Mouse (Mus musculus) heart, adult 9 months (tissue): ENCODE results near the gene Vgll4.

Source experiments
- DNase-seq, 2 experiments: peaks; one replicate each; pipeline ENCODE4 v3.0.0; 2022; ENCODE audit warnings: low spot score in 2 of 2

The Vgll4 gene

DNA sequence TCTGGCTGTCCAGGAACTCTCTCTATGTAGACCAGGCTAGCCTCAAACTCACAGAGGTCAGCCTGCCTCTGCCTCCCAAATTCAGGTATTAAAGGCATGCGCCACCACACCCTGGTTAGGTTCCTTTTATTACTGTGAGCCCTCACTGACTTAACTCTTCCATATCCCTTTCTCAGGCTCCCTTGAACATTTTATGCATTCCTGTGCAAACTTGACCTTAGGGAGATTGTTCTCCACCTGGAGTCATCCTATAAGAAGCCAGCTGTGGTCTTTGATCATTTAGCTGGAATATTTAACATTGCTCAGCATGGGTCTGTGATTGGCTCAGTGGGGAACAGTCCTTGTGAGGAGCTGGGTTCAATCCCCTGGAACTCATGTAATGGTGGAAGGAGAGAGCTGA lies 4.5 kb upstream of the Vgll4 start:
- DNase-seq = no peak

DNA sequence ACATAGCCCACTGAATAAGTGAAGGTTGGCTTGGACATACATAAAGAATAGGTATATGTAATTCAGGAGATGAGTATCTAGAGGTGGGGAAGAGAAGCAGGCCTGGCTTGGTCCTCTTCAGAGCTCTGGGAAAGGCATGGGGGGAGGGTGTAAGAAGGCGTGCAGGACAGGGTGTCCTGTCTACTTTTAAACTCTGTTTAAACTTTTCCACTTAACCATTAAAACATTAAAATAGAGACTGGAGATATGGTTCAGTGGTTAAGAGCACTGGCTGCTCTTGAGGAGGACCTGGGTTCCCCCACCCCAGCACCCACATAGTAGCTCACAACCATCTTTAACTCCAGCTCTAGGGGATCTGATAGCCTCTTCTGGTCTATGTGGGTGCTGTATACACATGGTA lies 3.2 kb upstream of the Vgll4 start:
- no peak for DNase-seq

DNA sequence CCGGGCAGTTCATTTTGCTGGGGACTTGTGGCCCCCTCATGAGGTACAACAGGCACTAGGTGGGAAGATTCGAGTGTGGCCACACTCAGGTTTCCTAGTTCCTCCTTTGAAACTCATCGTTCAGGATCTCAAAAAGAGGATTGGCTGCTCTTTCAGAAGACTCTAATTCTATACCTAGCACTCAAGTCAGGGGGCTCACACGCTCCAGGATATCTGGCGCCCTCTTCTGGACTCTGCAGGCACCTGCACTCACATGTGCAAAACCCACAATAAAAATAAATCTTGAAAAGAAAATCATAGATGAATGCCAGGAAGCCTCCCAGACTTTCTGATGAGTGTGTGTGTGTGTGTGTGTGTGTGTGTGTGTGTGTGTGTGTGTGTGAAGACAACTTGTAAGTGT lies 1.1 kb upstream of the Vgll4 start:
- DNase-seq = no peak

DNA sequence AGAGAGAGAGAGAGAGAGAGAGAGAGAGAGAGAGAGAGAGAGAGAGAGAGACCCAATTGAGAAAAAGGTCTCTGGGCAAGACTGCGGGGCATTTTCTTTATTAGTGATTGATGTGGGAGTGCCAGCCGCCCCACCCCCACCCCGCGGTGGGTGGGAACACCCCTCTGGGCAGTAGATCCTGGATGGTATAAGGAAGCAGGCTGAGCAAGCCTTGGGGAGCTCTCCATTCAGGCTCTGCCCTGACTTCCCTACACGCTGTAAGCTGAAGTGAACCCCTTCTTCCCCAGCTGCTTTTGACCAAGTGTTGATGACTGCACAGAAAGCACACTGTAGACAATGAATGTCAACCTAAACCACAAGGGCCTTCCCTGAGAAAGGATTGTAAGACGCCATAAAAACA lies 592 bp upstream of the Vgll4 start:
- DNase-seq = no peak

DNA sequence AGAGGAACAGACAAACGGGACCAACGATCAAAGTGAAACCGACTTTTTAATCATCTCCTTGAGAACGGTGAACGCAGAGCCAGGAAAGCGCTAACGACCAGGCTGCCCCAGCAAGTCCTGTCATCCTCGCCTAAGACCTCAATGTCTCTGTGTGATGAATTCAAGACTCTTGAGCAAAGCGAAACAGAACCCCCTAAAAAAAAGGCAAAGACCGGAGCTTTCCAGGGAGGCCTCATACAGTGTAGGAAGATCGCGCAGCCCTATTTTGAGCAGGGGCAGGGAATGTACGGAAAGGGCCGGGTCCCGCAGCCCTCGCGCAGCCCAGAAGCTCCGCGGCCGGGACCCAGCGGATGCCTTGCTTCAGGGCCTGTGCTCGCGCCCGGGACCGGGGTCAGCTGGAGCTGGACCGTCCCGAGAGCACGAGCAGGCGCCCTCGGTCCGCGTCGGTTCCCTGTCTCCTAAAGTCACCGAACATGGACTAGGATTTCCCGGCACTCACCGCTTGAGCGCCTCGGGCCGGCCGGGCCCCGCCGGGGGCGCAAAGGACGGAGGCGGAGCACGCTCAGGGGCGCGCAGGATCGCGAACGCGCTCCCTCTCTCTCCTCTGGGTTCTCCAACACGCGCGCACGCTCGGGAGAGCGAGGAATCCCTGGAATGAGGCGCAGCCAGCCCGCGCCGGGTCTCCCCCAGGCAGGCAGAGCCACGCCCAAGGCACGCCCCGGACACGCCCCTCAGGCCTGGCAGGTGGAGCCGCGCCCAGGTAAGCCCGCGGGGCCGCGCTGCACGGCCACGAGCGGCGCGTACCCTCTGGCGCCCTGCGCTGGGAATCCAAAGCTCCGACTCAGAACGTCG lies 1.2 kb downstream of the Vgll4 start:
- DNase-seq = peak; percentile 58 to 68

DNA sequence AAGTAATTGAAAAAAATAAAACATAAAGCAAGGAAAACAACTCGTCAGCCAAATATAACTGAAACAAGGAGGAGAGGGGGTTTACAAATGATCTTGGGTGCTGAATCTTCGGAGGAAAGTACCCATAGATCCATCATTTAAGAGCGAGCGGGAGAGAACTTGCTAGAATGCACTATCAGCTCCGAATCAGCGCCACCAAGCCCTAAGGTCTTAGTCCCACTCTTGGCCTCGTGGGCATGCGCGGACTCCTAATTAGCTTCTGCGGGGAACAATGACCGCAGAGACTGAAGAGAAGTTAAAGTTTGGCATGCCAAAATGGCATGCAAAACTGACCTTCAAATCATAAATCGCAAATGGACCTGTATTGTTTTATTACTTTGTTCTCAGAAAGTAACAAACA lies 2.2 kb downstream of the Vgll4 start:
- no peak for DNase-seq

DNA sequence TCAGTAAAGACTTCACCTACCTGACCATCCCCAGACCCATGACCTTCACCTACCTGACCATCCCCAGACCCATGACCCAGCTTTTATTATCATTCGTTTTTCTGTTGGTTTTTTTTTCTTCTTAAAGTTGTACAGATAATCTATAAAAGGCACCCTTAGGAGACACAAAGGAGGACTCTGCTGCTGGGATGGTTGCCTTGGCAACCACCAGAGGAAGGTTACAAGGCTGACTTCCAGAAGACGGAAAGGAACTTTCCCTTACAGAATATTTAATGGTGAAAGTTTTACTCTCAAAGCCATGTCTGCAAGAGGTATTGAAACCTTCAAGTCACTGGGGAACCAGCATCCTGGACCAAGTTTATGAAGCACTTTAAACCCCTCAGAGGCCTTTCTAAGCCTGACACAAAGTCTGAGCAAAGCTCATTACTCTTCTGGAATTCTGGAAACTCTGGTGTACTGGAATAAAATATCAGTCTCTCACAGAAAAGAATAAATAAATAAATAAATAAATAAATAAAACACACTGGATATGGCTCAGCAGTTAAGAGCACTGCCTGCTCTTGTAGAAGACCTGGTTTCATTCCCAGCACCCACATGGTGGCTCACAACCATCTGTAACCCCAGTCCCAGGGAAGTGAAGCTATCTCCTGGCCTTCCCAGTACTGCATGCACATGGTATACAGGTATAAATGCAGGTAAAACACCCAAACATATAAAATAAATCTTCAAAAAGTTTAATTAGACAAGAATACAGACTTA lies 3.2 kb downstream of the Vgll4 start:
- no peak for DNase-seq

DNA sequence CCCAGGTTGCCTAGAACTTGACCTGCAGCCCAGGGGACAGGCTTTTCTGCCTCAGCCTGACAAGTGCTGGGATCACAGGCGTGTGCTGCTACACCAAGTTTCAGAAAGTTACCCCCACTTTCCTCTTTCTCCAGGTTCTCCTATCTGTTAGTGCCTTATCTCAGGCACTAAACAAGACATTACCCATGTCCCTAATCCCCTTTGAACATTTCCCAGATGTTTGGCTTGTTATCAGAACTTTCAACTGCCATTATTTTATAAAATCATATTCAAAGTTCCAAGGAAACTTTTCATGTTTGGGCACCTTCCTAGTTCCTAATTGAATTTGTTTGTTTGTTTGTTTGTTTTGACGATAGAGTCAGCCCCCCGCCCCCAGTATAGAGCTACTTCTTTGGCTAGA lies 4.0 kb downstream of the Vgll4 start:
- no peak for DNase-seq

DNA sequence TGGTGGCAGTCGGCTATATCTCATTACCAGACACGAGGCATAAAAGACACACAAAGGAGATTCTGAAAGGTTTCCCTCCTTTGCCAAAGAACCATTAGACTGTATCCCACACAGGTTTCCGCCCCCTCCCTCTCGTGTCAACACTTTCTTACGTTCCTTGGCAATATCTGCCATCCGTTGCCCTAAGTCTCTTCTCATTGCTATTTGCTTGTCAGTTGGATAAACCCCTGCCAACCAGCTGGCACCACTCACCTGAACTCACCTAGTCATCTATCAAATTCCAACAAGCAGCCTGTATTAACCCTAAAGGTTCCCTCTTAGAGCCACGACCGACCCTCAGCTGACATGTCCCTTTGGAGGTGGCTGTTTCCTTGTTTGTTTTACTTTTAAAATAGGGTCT lies 4.4 kb downstream of the Vgll4 start:
- no peak for DNase-seq

DNA sequence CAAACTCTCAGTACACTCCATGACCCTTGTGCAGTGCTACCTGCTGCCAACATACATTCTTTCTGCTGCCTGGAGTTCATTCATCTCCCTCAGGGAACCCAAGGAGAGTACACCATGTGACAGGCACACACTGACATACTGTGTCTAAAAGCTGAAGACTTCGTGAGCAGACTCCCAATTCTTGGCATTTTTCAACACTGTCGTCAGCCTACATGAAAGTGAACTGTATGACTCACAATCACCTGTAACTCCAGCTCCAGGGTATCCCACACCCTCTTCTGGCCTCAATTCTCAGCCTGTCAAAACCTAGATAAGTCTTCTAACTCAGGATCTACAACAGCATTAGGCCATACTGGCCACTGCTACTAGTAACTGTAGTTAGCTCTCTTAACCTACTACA lies 5.6 kb downstream of the Vgll4 start:
- DNase-seq = no peak

DNA sequence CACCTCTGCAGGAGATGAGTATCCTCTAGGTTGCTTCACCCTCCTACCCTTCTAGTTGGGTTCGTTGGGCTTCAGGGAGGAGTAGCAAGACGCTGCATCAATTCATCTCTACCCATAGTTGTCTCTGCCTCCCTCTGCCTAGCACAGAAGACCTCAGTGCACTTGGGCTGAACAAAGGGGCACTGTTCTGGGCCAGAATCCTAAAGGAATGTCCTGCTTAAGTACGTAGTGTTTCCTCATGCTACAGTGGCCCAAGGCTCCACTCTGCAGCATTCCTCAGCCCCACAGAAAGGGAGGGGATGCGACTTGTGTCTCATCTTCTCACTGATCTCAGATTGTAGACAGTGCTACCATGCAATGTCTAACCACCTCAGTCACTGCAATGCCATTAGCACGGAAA lies 6.2 kb downstream of the Vgll4 start:
- no peak for DNase-seq

DNA sequence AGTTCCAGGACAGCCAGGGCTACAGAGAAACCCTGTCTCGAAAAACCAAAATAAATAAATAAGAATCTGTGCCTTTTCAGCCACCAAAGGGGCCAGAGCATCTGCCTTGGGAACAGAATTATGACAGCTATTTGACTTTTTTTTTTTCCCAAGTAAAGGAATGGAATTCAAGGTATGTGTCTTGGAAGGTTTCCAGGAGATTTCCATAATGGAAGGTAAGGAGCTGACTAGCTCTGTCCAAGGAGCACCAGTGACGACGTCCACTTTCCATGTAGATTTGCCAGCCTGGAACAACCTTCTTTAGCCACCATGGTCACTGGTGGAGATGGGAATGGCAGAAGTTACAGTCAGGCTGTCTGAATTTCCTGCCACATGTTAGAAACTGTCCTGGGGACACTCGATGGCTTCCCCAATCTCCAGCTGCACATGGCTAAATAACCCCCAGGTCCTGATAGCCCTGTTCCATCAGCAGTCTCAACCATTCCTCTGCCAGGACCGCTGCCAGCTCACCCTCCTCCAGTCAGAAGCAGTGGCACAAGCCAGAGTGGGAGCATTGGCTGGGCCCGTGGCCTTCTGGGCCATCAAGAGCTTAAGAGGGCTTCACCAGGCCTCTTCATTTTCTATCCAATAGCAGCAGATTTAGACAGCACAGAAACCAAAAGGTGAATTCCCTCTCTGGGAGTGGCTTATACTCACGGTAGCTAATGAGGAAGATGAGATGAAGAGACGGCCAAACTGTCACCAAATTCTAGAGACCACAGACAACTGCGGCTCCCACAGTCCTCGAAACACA lies 8.3 kb downstream of the Vgll4 start:
- DNase-seq = no peak

DNA sequence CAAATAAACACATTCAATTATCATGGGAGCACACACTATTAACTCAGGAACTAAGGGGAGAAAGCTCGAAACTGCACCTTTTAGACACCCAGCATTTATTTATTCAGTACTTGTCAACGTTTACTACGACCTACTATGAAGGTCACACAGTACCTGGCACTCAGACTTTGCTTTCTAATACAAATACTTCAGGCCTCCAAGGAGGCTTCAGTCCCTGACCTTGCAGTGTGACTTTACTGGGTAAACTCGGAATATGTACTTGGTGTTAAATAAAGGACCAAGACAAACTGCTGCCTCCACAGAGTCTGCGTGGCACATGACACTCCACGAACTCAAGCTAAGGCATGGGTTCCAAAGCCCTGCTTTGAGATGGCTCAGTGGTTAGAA lies 10.8 kb downstream of the Vgll4 start:
- DNase-seq = no peak

DNA sequence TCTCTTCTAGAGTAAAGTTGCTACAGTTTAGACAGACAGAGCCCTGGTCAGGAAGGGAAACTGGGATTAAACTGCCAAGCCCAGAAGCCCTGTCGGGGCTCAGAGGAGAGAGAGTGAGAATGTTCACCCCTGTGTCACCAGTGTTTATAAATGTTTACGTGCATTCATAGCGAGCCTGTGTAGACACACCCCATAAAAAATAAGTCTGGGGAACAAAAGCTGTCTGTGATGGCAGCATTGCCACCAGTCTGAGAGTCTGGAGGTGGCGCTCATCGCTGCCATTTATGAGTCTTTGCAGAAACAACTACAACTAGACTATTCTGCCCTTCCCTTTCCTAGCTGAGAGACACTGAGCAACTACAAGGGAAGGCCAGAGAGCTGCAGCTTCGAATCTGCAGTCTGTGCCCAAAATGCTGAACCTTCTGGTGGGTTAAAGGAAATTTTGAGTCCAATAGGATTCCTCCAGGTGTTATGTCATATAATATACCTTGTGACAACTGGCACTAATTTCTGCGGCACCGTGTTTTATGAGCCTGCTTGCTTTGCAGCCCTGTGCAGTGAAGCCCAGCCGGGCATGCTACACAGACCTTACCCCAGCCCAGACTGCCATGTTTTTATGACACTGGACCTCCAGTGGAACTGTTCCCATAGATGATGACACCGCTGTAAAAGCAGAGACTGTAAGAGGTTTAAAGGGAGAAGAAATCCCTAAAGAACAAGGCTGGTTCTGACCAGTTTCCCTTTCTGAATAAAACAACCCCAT lies 11.4 kb downstream of the Vgll4 start:
- DNase-seq = no peak

DNA sequence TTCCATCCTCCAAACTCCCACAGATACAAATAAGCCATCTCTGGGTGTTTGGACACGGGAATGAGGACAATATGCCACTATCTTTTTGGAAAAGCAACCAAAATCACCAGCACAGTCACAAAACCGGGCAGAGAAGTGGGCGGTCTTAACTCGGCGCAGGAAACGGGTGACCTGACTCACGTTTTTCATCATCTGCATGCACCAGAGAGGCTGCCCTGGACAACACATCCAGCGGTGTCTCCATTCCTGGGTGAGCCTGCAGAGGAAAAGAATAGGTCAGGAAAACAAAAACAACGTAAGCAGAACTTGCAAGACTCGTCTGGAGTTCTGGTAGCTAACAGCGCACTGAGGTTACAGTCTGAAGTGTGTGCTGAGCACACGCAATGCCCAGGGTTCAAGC lies 12.0 kb downstream of the Vgll4 start:
- DNase-seq = no peak

DNA sequence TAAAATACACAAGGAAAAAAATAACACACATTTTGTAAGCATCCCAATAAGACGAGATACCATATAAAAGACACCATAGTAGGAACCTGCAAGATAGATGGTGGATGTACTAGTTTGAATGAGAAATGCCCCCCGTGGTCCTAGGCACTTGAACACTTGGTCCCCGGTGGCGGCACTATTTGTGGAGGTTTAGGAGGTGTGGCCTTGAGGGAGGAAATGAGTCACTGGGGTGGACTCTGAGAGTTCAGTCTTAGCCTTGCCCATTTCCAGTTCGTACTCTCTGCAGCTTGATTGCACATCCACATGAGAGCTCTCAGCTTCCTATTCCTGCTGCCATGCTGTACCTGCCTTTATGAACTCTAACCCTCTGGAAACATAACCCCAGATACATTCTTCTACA lies 15.3 kb downstream of the Vgll4 start:
- DNase-seq = no peak

DNA sequence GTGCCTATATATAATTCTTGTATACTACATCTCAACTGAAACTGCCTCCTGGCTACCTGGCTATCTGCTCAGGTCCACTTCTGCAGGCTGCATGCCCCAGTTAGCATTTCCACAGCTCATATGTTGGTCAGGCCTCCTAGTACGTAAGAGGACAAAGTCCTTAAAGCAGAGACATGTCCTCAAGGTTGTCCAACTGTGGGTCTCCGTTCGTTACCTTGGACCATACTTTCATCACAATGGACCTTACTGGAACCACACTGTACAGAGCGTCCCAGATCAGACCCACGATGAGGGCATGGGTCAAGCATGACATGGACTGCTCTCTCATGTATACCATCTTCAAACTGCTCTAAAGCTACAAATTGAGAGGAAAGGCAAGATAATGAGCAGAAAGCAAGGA lies 16.2 kb downstream of the Vgll4 start:
- DNase-seq = no peak

DNA sequence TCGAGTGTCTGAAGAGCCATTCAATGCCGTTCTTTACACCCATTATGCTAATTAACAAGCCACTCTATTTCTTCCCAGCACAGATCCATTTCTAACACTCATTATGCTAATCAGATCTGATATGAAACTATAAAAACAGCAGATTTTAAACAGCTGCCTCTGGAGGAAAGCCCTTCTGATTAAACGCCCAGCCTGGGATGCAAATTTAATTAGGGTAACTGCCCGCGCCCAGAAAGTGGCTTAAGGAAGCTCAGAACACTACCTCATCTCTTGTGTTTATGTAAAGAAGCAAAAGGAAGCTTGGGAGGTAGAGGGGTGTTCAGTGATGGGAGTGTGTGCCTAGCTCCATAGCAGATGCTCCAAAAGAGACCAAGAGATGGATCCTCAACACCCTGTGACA lies 17.4 kb downstream of the Vgll4 start:
- no peak for DNase-seq

DNA sequence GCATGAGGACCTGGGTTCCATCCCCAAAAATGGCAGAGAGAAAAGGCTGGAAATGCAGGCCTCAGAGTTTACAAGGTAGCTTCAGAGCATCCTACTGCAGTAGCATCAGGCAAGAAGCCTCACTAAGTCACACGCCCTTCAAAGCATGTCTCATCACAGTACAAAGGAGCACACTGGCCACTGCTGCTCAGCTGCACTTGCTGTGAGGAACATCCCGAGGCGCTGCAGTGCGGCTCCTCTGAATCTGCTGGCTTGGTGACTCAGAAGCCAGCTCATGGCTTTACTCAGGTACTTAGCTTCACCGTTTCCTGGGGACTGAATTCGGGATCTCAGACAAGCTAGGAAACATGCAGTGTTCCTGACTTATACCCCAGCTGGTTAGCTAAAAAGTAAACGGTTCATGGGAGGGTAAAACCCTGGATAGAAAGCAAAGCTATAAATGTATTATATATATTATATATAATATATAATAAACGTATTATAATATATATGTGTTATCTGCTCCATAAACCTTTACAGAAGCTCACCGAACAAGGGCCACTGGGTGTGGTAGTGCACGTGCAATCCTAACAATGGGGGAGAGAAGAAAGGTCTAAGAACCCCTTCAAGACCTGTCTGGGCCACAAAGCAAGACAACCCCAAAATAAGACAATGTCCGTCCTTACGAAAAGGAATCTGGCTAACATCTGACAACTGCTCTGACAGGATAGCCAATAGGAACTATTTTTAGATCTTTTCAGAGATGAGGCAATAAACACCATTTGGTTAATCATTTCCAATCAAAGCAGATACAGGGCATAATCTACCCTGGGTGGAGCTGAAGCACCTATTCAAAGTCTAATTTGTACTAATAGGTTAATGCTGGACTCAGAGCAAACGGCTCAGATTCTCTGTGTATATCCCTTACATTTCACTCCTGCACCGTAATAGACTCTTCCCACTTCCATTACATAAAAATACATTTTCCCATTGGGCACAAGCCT lies 25.0 kb downstream of the Vgll4 start:
- no peak for DNase-seq

DNA sequence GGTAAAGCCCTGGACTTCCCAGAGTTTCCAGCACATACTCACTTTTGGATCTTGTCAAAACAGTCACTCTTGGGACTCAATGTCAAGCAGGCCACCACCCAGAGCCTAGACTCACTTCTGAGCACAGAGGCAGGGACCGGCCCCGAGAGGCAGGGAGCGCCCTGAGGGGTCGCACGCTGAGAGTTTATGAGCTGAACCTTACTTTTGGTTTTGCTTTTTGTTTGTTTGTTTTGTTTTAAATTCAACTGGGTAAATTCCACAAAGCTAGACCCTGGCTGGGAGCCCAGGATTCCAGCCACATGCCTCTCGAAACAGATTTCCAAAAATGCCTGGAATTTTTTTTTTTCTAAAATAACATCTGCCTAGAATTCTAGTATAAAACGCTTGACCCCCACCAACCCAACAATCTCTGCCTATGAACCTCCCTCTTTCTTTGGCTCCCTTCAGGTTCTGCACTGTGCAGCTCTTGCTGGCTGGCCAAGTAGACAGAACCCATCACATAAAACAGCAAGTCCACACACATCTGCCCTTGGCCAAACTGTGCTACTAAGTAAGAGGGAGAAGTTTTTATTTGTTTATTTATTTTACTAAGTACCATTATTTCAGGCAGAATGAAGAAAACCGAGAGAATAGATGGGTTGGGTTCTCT lies 28.5 kb downstream of the Vgll4 start:
- peak in 1 of 2 experiments; percentile 37 for DNase-seq
